Mouse (Mus musculus): Measurements from ENCODE around the gene B3galt6. TPM values are rescaled to one million over a fixed set of nuclear protein-coding genes. Genes with fewer than 3 reads are reported as not detected.

B3galt6 gene
- 8.6 and 9.1 TPM in 2 replicates for polyA plus RNA-seq (2015; fragmentation: Nextera tagmentation; extraction: Ambion mirVana)

GRCm38 (mm10) chr4:155992241-155992905 lies at the start of gene B3galt6, which contains the start of gene Sdf4:
Gene B3galt6 (minus strand): TSS chr4:155992649.
Gene Sdf4 (plus strand): TSS chr4:155992872.
- H3K27me3 ChIP-seq (ENCODE audit: control insufficient read depth, insufficient read depth, low read length) = no peaks in the 10 kb centered on the region
- H3K4me3 ChIP-seq (ENCODE audit: low read length) = peak within 1 kb of the TSS; percentile 95
- H3K9ac ChIP-seq (ENCODE audit: low read length) = peak within 1 kb of the TSS; percentile 91
- H3K4me1 ChIP-seq (ENCODE audit: control insufficient read depth, insufficient read depth, low read length) = peaks cover 22% of the 10 kb centered on the region
- H3K36me3 ChIP-seq (ENCODE audit: control insufficient read depth, insufficient read depth) = peaks cover 7% of the 10 kb centered on the region
- H3K27ac ChIP-seq (ENCODE audit: low read length) = peak within 1 kb of the TSS; percentile 97
- peak; percentile 83 for ATAC-seq (replicated peaks; ENCODE audit: extremely low read depth, insufficient read depth, low FRiP score)
- WGBS = under 1% methylated on average over 99 of the region's 99 CpGs
- H3K9me3 ChIP-seq (replicated peaks; ENCODE audit: control insufficient read depth, low read length) = no peaks in the 10 kb centered on the region
- H3K4me2 ChIP-seq (ENCODE audit: low read depth, low read length) = peak within 1 kb of the TSS; percentile 98

DNA sequence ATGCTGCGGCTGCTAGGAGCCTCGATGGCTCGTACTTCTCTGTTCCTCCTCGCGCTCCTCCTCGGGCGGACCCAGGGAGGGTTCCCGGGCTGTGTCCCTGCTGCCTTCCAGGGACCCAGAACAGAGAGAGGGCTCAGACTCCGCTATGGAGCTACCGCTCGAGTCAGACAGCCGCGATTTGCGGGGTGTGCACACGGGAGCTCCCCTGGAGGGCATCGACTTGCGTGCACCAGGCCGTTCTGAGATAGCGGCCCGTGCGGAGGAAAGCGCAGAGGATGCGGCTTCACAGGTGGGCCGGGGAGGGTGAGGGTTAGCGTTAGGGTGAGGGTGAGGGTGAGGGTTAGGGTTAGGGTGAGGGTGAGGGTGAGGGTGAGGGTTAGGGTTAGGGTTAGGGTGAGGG lies 42.5 kb upstream of the B3galt6 start:
- no peaks in the 10 kb centered on the region for H3K9me3 ChIP-seq (replicated peaks; ENCODE audit: control insufficient read depth, low read length)
- 6% methylated on average over 24 of the region's 25 CpGs for WGBS
- peak overlapping the region; percentile 57 for H3K4me2 ChIP-seq (ENCODE audit: low read depth, low read length)
- no peak overlapping the region for H3K27ac ChIP-seq (ENCODE audit: low read length)
- H3K4me3 ChIP-seq (ENCODE audit: low read length) = peak overlapping the region; percentile 39
- H3K9ac ChIP-seq (ENCODE audit: low read length) = 0 out of 2 replicates have a peak overlapping the region, but pooled peaks have one; percentile 36
- H3K27me3 ChIP-seq (ENCODE audit: control insufficient read depth, insufficient read depth, low read length) = peaks cover 19% of the 10 kb centered on the region
- ATAC-seq (replicated peaks; ENCODE audit: extremely low read depth, insufficient read depth, low FRiP score) = no peak
- H3K4me1 ChIP-seq (ENCODE audit: control insufficient read depth, insufficient read depth, low read length) = peaks cover 21% of the 10 kb centered on the region
- no peaks in the 10 kb centered on the region for H3K36me3 ChIP-seq (ENCODE audit: control insufficient read depth, insufficient read depth)

GRCm38 (mm10) chr4:156034301-156034700 lies 41.9 kb upstream of the B3galt6 start:
- Histone ChIP-seq H3K4me3 (ENCODE audit: low read length) (no peak overlapping the region), H3K27ac (ENCODE audit: low read length) (no peak overlapping the region), H3K27me3 (ENCODE audit: control insufficient read depth, insufficient read depth, low read length) (peaks cover 19% of the 10 kb centered on the region), H3K4me1 (ENCODE audit: control insufficient read depth, insufficient read depth, low read length) (peaks cover 21% of the 10 kb centered on the region), H3K9ac (ENCODE audit: low read length) (no peak overlapping the region), H3K9me3 (replicated peaks; ENCODE audit: control insufficient read depth, low read length) (no peaks in the 10 kb centered on the region), H3K4me2 (ENCODE audit: low read depth, low read length) (no peak overlapping the region), H3K36me3 (ENCODE audit: control insufficient read depth, insufficient read depth) (peaks cover 3% of the 10 kb centered on the region; the same call in 1 of the 2 replicates)
- WGBS = 69% methylated on average over 4 of the region's 4 CpGs
- ATAC-seq (replicated peaks; ENCODE audit: extremely low read depth, insufficient read depth, low FRiP score) = no peak

DNA sequence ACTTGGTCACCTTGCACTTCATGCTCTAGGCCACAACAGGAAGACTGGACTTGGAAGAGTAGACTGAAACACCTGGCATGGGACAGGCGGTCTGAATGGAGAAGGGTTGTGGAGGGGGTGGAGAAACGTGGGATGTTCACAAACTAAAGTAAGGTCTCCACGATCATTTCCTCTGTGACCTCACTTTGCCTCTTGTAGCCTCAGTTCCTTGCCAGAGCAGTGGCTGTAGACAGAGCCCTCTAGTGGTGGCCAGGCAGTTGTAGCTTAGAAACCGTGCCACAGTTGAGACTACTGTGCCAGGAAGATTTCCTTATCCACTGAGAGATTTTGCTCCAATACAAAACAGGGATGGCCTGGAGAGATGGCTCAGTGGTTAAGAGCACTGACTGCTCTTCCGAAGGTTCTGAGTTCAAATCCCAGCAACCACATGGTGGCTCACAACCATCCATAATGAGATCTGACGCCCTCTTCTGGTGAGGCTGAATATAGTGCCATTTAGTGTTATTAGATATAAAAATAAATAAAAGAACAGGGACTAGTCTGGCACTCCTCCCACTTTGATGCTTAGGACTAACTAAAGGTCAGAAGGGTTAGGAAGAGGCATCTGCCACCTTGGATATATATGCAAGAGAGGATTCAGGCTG lies 41.1 kb upstream of the B3galt6 start:
- Histone ChIP-seq H3K27ac (ENCODE audit: low read length) (no peak overlapping the region; the same call in 1 of the 2 replicates), H3K9me3 (replicated peaks; ENCODE audit: control insufficient read depth, low read length) (no peaks in the 10 kb centered on the region), H3K9ac (ENCODE audit: low read length) (no peak overlapping the region), H3K4me3 (ENCODE audit: low read length) (no peak overlapping the region), H3K36me3 (ENCODE audit: control insufficient read depth, insufficient read depth) (peaks cover 4% of the 10 kb centered on the region; the same call in 1 of the 2 replicates), H3K4me1 (ENCODE audit: control insufficient read depth, insufficient read depth, low read length) (peaks cover 21% of the 10 kb centered on the region), H3K4me2 (ENCODE audit: low read depth, low read length) (no peak overlapping the region), H3K27me3 (ENCODE audit: control insufficient read depth, insufficient read depth, low read length) (peaks cover 19% of the 10 kb centered on the region)
- no peak for ATAC-seq (replicated peaks; ENCODE audit: extremely low read depth, insufficient read depth, low FRiP score)
- WGBS = 40% methylated on average over 6 of the region's 6 CpGs

- H3K27me3 ChIP-seq (ENCODE audit: control insufficient read depth, insufficient read depth, low read length) = peaks cover 19% of the 10 kb centered on the region
- peaks cover 21% of the 10 kb centered on the region for H3K4me1 ChIP-seq (ENCODE audit: control insufficient read depth, insufficient read depth, low read length)
- no peaks in the 10 kb centered on the region for H3K9me3 ChIP-seq (replicated peaks; ENCODE audit: control insufficient read depth, low read length)
- peaks cover 4% of the 10 kb centered on the region for H3K36me3 ChIP-seq (ENCODE audit: control insufficient read depth, insufficient read depth)
- peak overlapping the region; percentile 96 for H3K27ac ChIP-seq (ENCODE audit: low read length)
- H3K4me2 ChIP-seq (ENCODE audit: low read depth, low read length) = peak overlapping the region; percentile 70
- no peak for ATAC-seq (replicated peaks; ENCODE audit: extremely low read depth, insufficient read depth, low FRiP score)
- no peak overlapping the region for H3K9ac ChIP-seq (ENCODE audit: low read length)
- 74% methylated on average over 4 of the region's 4 CpGs for WGBS
- H3K4me3 ChIP-seq (ENCODE audit: low read length) = no peak overlapping the region
Measured at GRCm38 (mm10) chr4:156032856-156033255, 40.4 kb upstream of the B3galt6 start.

- peak overlapping the region; percentile 70 for H3K4me2 ChIP-seq (ENCODE audit: low read depth, low read length)
- peak overlapping the region; percentile 68 for H3K4me3 ChIP-seq (ENCODE audit: low read length)
Measured at GRCm38 (mm10) chr4:156031593-156032391, 39.3 kb upstream of the B3galt6 start.

DNA sequence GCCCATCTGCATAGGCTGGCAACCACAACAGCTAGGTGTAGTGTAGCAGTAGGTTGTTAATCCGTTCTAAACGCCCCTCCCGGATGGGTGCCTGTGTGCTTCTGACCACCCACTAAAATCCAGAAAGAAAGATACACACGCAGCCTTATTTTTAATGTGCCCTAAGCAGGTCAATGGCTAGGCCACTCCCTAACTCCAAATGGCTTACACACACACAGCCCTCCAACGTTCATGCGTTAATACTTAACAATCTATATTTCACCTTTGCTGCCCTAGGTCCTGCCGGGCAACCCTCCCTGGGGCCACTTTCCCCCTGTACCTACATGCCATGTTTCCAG lies 38.8 kb upstream of the B3galt6 start:
- no peaks in the 10 kb centered on the region for H3K9me3 ChIP-seq (replicated peaks; ENCODE audit: control insufficient read depth, low read length)
- WGBS = 8% methylated on average over 7 of the region's 7 CpGs
- peak overlapping the region; percentile 68 for H3K4me3 ChIP-seq (ENCODE audit: low read length)
- peak; percentile 10; the same call in 1 of the 2 replicates for ATAC-seq (replicated peaks; ENCODE audit: extremely low read depth, insufficient read depth, low FRiP score)
- peak overlapping the region; percentile 96 for H3K27ac ChIP-seq (ENCODE audit: low read length)
- peak overlapping the region; percentile 78 for H3K9ac ChIP-seq (ENCODE audit: low read length)
- H3K4me2 ChIP-seq (ENCODE audit: low read depth, low read length) = peak overlapping the region; percentile 70
- peaks cover 18% of the 10 kb centered on the region for H3K27me3 ChIP-seq (ENCODE audit: control insufficient read depth, insufficient read depth, low read length)
- H3K4me1 ChIP-seq (ENCODE audit: control insufficient read depth, insufficient read depth, low read length) = peaks cover 24% of the 10 kb centered on the region
- peaks cover 4% of the 10 kb centered on the region for H3K36me3 ChIP-seq (ENCODE audit: control insufficient read depth, insufficient read depth)

More at GRCm38 (mm10) chr4:156031593-156032391, 39.3 kb upstream of the B3galt6 start:
- Histone ChIP-seq H3K9me3 (replicated peaks; ENCODE audit: control insufficient read depth, low read length) (no peaks in the 10 kb centered on the region), H3K27ac (ENCODE audit: low read length) (peak overlapping the region; percentile 96), H3K27me3 (ENCODE audit: control insufficient read depth, insufficient read depth, low read length) (peaks cover 19% of the 10 kb centered on the region), H3K4me1 (ENCODE audit: control insufficient read depth, insufficient read depth, low read length) (peaks cover 21% of the 10 kb centered on the region), H3K9ac (ENCODE audit: low read length) (peak overlapping the region; percentile 78), H3K36me3 (ENCODE audit: control insufficient read depth, insufficient read depth) (peaks cover 4% of the 10 kb centered on the region)
- under 1% methylated on average over 24 of the region's 24 CpGs for WGBS
- peak; percentile 90 for ATAC-seq (replicated peaks; ENCODE audit: extremely low read depth, insufficient read depth, low FRiP score)

GRCm38 (mm10) chr4:156030651-156031118 lies 38.2 kb upstream of the B3galt6 start:
- Histone ChIP-seq H3K27me3 (ENCODE audit: control insufficient read depth, insufficient read depth, low read length) (peaks cover 14% of the 10 kb centered on the region), H3K4me2 (ENCODE audit: low read depth, low read length) (peak overlapping the region; percentile 70), H3K36me3 (ENCODE audit: control insufficient read depth, insufficient read depth) (peaks cover 4% of the 10 kb centered on the region), H3K4me1 (ENCODE audit: control insufficient read depth, insufficient read depth, low read length) (peaks cover 29% of the 10 kb centered on the region), H3K27ac (ENCODE audit: low read length) (peak overlapping the region; percentile 96), H3K4me3 (ENCODE audit: low read length) (peak overlapping the region; percentile 68), H3K9ac (ENCODE audit: low read length) (peak overlapping the region; percentile 78), H3K9me3 (replicated peaks; ENCODE audit: control insufficient read depth, low read length) (no peaks in the 10 kb centered on the region)
- WGBS = 39% methylated on average over 9 of the region's 9 CpGs
- ATAC-seq (replicated peaks; ENCODE audit: extremely low read depth, insufficient read depth, low FRiP score) = no peak

Measured in heart, embryonic 16.5 days (tissue).